ENCODE assay signal across 32 mouse cellular contexts in genomic region chr3:27836297-27836696, GRCm38 (mm10). TPM values are rescaled to one million over a fixed set of nuclear protein-coding genes. Genes with fewer than 3 reads are reported as not detected.
DNase-seq lines count a peak whose midpoint lies in the region; ATAC-seq and TF ChIP-seq lines count a peak whose summit lies in the region.
"Had no signal": no experiment of that assay in that cellular context is flagged by ENCODE, and none has a peak within 500 bp of the region (broad histone marks: within the 10 kb centered on the region; RNA-seq: fewer than 3 reads in every experiment).

No protein-coding gene starts in this region.

- no peak overlapping the region for H3K4me2 ChIP-seq in intestine, embryonic 14.5 days (ENCODE audit: low read length)
- no peak overlapping the region for H3K4me2 ChIP-seq in intestine, postnatal 0 days (replicated peaks; ENCODE audit: low read depth)
- H3K4me2 ChIP-seq: embryonic facial prominence, embryonic 12.5 days; embryonic facial prominence, embryonic 15.5 days; heart, embryonic 15.5 days; hindbrain, embryonic 14.5 days had no signal

- H3K36me3 ChIP-seq in heart, embryonic 10.5 days: no peaks in the 10 kb centered on the region
- no peaks in the 10 kb centered on the region for H3K36me3 ChIP-seq in intestine, embryonic 14.5 days (ENCODE audit: control insufficient read depth, insufficient read depth, low read length)
- no peaks in the 10 kb centered on the region for H3K36me3 ChIP-seq in intestine, postnatal 0 days (ENCODE audit: control insufficient read depth, insufficient read depth)
- H3K36me3 ChIP-seq: embryonic facial prominence, embryonic 12.5 days; embryonic facial prominence, embryonic 15.5 days; G1E; heart, embryonic 15.5 days had no signal

- peaks cover 5% of the 10 kb centered on the region for H3K9me3 ChIP-seq in heart, embryonic 10.5 days
- H3K9me3 ChIP-seq in intestine, embryonic 14.5 days (ENCODE audit: control insufficient read depth, low read length): no peaks in the 10 kb centered on the region
- H3K9me3 ChIP-seq in intestine, postnatal 0 days (ENCODE audit: control insufficient read depth): no peaks in the 10 kb centered on the region
- H3K9me3 ChIP-seq: embryonic facial prominence, embryonic 12.5 days; G1E; heart, embryonic 15.5 days had no signal

- H3K9ac ChIP-seq in intestine, embryonic 14.5 days (ENCODE audit: low read length): no peak overlapping the region
- no peak overlapping the region for H3K9ac ChIP-seq in intestine, postnatal 0 days (ENCODE audit: low read depth, low read length)
- H3K9ac ChIP-seq: embryonic facial prominence, embryonic 12.5 days; embryonic facial prominence, embryonic 15.5 days; forebrain, postnatal 0 days; heart, embryonic 15.5 days; hindbrain, embryonic 14.5 days had no signal

- H3K27ac ChIP-seq in heart, embryonic 10.5 days: no peak overlapping the region
- H3K27ac ChIP-seq in intestine, embryonic 14.5 days (ENCODE audit: low read depth): no peak overlapping the region
- no peak overlapping the region for H3K27ac ChIP-seq in intestine, postnatal 0 days (ENCODE audit: low read depth, low read length)
- H3K27ac ChIP-seq: embryonic facial prominence, embryonic 12.5 days; embryonic facial prominence, embryonic 15.5 days; gastrocnemius, adult 2 months; heart, embryonic 15.5 days; hindbrain, embryonic 14.5 days; hindbrain, postnatal 0 days had no signal

- H3K27me3 ChIP-seq in heart, embryonic 10.5 days (ENCODE audit: insufficient read depth, poor library complexity, severe bottlenecking): peaks cover 4% of the 10 kb centered on the region; the same call in 1 of the 2 replicates
- H3K27me3 ChIP-seq in intestine, embryonic 14.5 days (replicated peaks; ENCODE audit: control insufficient read depth, insufficient read depth, low read length): no peaks in the 10 kb centered on the region
- no peaks in the 10 kb centered on the region for H3K27me3 ChIP-seq in intestine, postnatal 0 days (replicated peaks; ENCODE audit: control insufficient read depth, insufficient read depth, low read length)
- H3K27me3 ChIP-seq: CH12.LX; embryonic facial prominence, embryonic 12.5 days; embryonic facial prominence, embryonic 15.5 days; heart, embryonic 15.5 days; Patski had no signal

- peak; percentile 64 to 76 for DNase-seq in cerebellum, postnatal 14 days
- no peak for DNase-seq in cerebellum, adult 11-12 months
- peak; percentile 24 for DNase-seq in heart, embryonic 10.5 days (ENCODE audit: low spot score)
- no peak for DNase-seq in heart, postnatal 25 days (ENCODE audit: low spot score)
- peak; percentile 39 for DNase-seq in intestine, embryonic 14.5 days (ENCODE audit: low spot score)
- no peak for DNase-seq in gastrocnemius, postnatal 25 days
- DNase-seq: adrenal gland, postnatal 10 days; adrenal gland, postnatal 36 days; B cell, adult 2 months; cerebellum, adult 8-10 months; forebrain, postnatal 0 days; gastrocnemius, adult 2 months; gastrocnemius, postnatal 14 days; heart, postnatal 36 days; kidney, adult 11 months; kidney, adult 8-10 months had no signal

- H3K4me3 ChIP-seq in heart, embryonic 10.5 days: no peak overlapping the region
- H3K4me3 ChIP-seq in intestine, embryonic 14.5 days (ENCODE audit: low read depth, low read length): no peak overlapping the region
- no peak overlapping the region for H3K4me3 ChIP-seq in intestine, postnatal 0 days (ENCODE audit: low read depth, low read length)
- H3K4me3 ChIP-seq: embryonic facial prominence, embryonic 12.5 days; embryonic facial prominence, embryonic 15.5 days; gastrocnemius, adult 2 months; heart, embryonic 15.5 days had no signal

- TF ChIP-seq CTCF in intestine, postnatal 0 days (IDR thresholded peaks at IDR 0.05; ENCODE audit: low read depth): no peak

- intact Hi-C loops in heart, postnatal 25 days (cut with DNase I): no loop called here

- no peak for ATAC-seq in intestine, embryonic 14.5 days (replicated peaks; ENCODE audit: low FRiP score, low TSS enrichment, low read depth)
- no peak for ATAC-seq in intestine, postnatal 0 days
- ATAC-seq: forebrain, embryonic 14.5 days; forebrain, postnatal 0 days; hindbrain, postnatal 0 days; inflammation-experienced regulatory T-cells, adult 6 months; Patski had no signal

- peaks cover 23% of the 10 kb centered on the region for H3K4me1 ChIP-seq in heart, embryonic 10.5 days
- 0 out of 2 replicates have a peak, but pooled peaks cover 5% of the 10 kb centered on the region for H3K4me1 ChIP-seq in intestine, embryonic 14.5 days (replicated peaks; ENCODE audit: control insufficient read depth, insufficient read depth, low read length)
- no peaks in the 10 kb centered on the region for H3K4me1 ChIP-seq in intestine, postnatal 0 days (replicated peaks; ENCODE audit: control insufficient read depth, insufficient read depth, low read length)
- H3K4me1 ChIP-seq: embryonic facial prominence, embryonic 12.5 days; embryonic facial prominence, embryonic 15.5 days had no signal

- WGBS in heart, embryonic 10.5 days: 51% methylated on average over 3 of the region's 3 CpGs
- 78% methylated on average over 3 of the region's 3 CpGs for WGBS in intestine, embryonic 14.5 days
- 77% methylated on average over 3 of the region's 3 CpGs for WGBS in intestine, postnatal 0 days

RNA-seq across cellular contexts. Expression of gene Tmem212, which starts 59.9 kb away (rescaled TPM):
- polyA plus RNA-seq in heart, embryonic 10.5 days (2016; fragmentation: Nextera tagmentation; extraction: Ambion mirVana): not detected in 2 replicates
- total RNA-seq in heart, postnatal 25 days (2021): not detected
- not detected in 2 replicates for polyA plus RNA-seq in intestine, embryonic 14.5 days (2014; fragmentation: Nextera tagmentation; extraction: Ambion mirVana)
- polyA plus RNA-seq in intestine, postnatal 0 days (2015; fragmentation: Nextera tagmentation; extraction: Ambion mirVana): 0.29 TPM in 1 of 2 replicates, not detected in the other
- not detected for total RNA-seq in gastrocnemius, postnatal 25 days (2021)
- total RNA-seq: adrenal gland, adult 18-20 months; adrenal gland, postnatal 10 days; adrenal gland, postnatal 36 days; CH12.LX; common myeloid progenitor, adult 5-6 weeks; G1E; gastrocnemius, adult 2 months; gastrocnemius, postnatal 14 days; heart, postnatal 36 days had no signal
- polyA plus RNA-seq: embryonic facial prominence, embryonic 12.5 days; forebrain, embryonic 11.5 days; forebrain, embryonic 14.5 days; frontal cortex, adult 2 months; G1E; heart, embryonic 15.5 days; hindbrain, embryonic 11.5 days; hindbrain, embryonic 14.5 days; inflammation-experienced regulatory T-cells, adult 6 months had no signal

Comparison
In these comparisons a context has a peak if more than half of its experiments do, and no peak if none do; other contexts are left out.
1. DNase-seq: peak in cerebellum, postnatal 14 days (2 of 2), heart, embryonic 10.5 days (single experiment) and intestine, embryonic 14.5 days (single experiment); none in cerebellum, adult 11-12 months (single experiment), heart, postnatal 25 days (single experiment) and gastrocnemius, postnatal 25 days (single experiment).